Mouse (Mus musculus) thymus, adult 18-20 months (tissue): Measurements from ENCODE around the gene Egfem1.

ENCODE experiments used
- DNase-seq, 2 experiments: peaks; one replicate each; pipeline ENCODE4 v3.0.0; 2022; ENCODE audit warnings: mixed read lengths in 2 of 2

Gene Egfem1

GRCm38 (mm10) chr3:29609174-29609573 lies 527.4 kb downstream of the Egfem1 start:
- DNase-seq = no peak

- DNase-seq = no peak
Measured at GRCm38 (mm10) chr3:29619586-29619985, 537.8 kb downstream of the Egfem1 start.

GRCm38 (mm10) chr3:29639819-29640218 lies 558.0 kb downstream of the Egfem1 start:
- no peak for DNase-seq

- DNase-seq = no peak
Measured at GRCm38 (mm10) chr3:29666796-29667195, 585.0 kb downstream of the Egfem1 start.

- no peak for DNase-seq
Measured at GRCm38 (mm10) chr3:29689367-29690285, 607.8 kb downstream of the Egfem1 start.

- DNase-seq = no peak
Measured at GRCm38 (mm10) chr3:29701126-29701525, 619.3 kb downstream of the Egfem1 start.

- DNase-seq = no peak
Measured at GRCm38 (mm10) chr3:29706816-29707215, 625.0 kb downstream of the Egfem1 start.

GRCm38 (mm10) chr3:29707467-29707866 lies 625.6 kb downstream of the Egfem1 start:
- DNase-seq = no peak

- no peak for DNase-seq
Measured at GRCm38 (mm10) chr3:29726376-29726967, 644.6 kb downstream of the Egfem1 start.

GRCm38 (mm10) chr3:29730062-29730760 lies 648.4 kb downstream of the Egfem1 start:
- no peak for DNase-seq

- DNase-seq = no peak
Measured at GRCm38 (mm10) chr3:29731509-29731908, 649.7 kb downstream of the Egfem1 start.

GRCm38 (mm10) chr3:29732626-29733025 lies 650.8 kb downstream of the Egfem1 start:
- DNase-seq = no peak

- no peak for DNase-seq
Measured at GRCm38 (mm10) chr3:29734251-29734650, 652.4 kb downstream of the Egfem1 start.

GRCm38 (mm10) chr3:29739292-29739691 lies 657.5 kb downstream of the Egfem1 start:
- no peak for DNase-seq
